Mouse (Mus musculus): ENCODE results near the gene Slc5a1. TPM values are rescaled to one million over a fixed set of nuclear protein-coding genes. Genes with fewer than 3 reads are reported as not detected.

Slc5a1 gene
- 0.06 TPM in 1 of 2 replicates, not detected in the other for polyA plus RNA-seq (2012; rRNA removed)

DNA sequence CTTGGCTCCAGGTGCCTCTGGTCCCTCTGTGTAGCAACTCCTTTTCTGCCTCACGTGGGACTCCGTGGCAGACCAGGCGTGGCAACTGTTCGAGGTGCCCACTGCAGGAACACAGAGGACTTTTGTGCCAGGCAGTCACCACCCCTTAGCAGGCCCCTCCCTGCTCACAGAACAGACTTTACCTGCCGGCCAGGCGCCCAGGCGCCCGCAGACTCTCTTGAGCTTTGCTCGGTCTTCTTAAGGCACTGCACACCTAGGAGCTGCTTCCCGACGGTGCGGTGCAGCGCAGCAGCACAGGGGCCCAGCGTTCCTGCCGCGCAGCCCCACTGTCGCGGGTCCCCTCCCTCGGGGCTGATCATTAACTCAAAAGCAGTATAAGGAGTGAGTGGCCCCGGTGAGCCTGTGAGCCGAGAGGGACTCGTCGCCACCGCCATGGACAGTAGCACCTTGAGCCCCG is at the start of gene Slc5a1:
Gene Slc5a1 (plus strand): TSS at position 195 of the 457 bp plus-strand sequence.
- Histone ChIP-seq H3K4me3 (ENCODE audit: insufficient read depth, low read length) (no peak within 1 kb of the TSS), H3K27ac (ENCODE audit: insufficient read depth, low read length) (no peak within 1 kb of the TSS), H3K4me1 (ENCODE audit: control insufficient read depth, insufficient read depth, low read length) (no peaks in the 10 kb centered on the region)
- TF ChIP-seq CTCF (IDR thresholded peaks at IDR 0.05; ENCODE audit: extremely low read depth, insufficient read depth, low read length), result no peak
- TF ChIP-seq POLR2A (IDR thresholded peaks at IDR 0.05; ENCODE audit: extremely low read depth, insufficient read depth, low read length), result no peak

DNA sequence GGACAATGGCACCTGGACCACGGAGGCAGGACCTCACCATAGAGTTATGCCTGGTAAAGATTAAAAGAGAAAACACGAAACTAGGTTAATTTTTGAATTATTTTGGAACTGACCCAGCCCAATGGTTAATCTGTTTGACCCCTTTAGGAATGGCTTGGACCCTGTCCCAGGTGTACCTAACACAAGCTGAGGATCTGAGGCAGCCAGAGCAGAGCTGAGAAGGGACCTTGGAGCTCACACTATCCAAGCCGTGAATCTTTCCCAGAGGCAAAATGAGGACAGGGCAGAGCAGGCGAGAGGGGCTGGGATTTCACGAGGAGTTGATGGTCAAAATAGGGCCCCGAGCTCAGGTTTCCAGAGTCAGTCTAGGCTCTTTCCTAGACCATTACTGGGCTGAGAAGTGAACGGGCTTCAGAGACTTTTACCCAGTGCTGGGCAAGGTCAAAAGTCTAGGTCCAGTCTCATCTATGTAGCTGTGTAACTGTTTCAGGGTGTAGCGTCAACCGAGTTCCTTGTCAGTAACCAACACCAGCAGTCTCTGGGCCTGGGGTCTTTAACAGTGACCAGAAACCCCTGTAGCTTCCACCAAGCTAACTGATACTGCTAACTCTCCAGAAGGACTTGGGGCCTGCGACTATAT is 47.8 kb upstream of the Slc5a1 start:
- no peaks in the 10 kb centered on the region for H3K4me1 ChIP-seq (ENCODE audit: control insufficient read depth, insufficient read depth, low read length)

DNA sequence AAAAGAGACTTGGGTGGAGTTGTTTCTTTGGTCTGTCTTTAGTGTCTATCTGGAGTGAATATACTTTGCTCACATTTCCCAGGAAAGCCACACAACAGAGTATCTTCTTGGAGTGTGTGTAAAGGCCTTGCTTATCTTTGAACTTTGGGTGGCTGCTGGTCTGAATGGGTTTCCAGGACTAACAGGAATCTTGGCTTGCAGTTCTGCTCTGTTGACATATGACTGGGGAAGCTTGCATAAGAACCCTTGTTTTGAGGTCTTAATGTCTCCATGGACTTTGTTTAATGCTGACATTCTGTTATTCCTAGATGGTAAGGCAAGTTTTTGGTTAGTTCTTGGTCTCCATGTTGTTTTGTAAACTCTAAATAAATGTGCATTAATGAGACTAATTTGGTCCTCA is 33.9 kb upstream of the Slc5a1 start:
- H3K4me1 ChIP-seq (ENCODE audit: control insufficient read depth, insufficient read depth, low read length), result no peaks in the 10 kb centered on the region
- TF ChIP-seq CTCF (IDR thresholded peaks at IDR 0.05; ENCODE audit: extremely low read depth, insufficient read depth, low read length), result no peak
- no peak for TF ChIP-seq POLR2A (IDR thresholded peaks at IDR 0.05; ENCODE audit: extremely low read depth, insufficient read depth, low read length)
- H3K27ac ChIP-seq (ENCODE audit: insufficient read depth, low read length), result no peak overlapping the region
- no peak overlapping the region for H3K4me3 ChIP-seq (ENCODE audit: insufficient read depth, low read length)

More for the DNA sequence above, 47.8 kb upstream of the Slc5a1 start:
- no peak overlapping the region for H3K27ac ChIP-seq (ENCODE audit: insufficient read depth, low read length)
- no peak overlapping the region for H3K4me3 ChIP-seq (ENCODE audit: insufficient read depth, low read length)
- no peak for TF ChIP-seq CTCF (IDR thresholded peaks at IDR 0.05; ENCODE audit: extremely low read depth, insufficient read depth, low read length)
- TF ChIP-seq POLR2A (IDR thresholded peaks at IDR 0.05; ENCODE audit: extremely low read depth, insufficient read depth, low read length), result no peak

- TF ChIP-seq CTCF (IDR thresholded peaks at IDR 0.05; ENCODE audit: extremely low read depth, insufficient read depth, low read length) (no peak), POLR2A (IDR thresholded peaks at IDR 0.05; ENCODE audit: extremely low read depth, insufficient read depth, low read length) (no peak)
- Histone ChIP-seq H3K27ac (ENCODE audit: insufficient read depth, low read length) (no peak overlapping the region), H3K4me3 (ENCODE audit: insufficient read depth, low read length) (no peak overlapping the region), H3K4me1 (ENCODE audit: control insufficient read depth, insufficient read depth, low read length) (no peaks in the 10 kb centered on the region)
These were observed 27.4 kb upstream of the Slc5a1 start for GRCm38 (mm10) chr5:33076490-33077191.

DNA sequence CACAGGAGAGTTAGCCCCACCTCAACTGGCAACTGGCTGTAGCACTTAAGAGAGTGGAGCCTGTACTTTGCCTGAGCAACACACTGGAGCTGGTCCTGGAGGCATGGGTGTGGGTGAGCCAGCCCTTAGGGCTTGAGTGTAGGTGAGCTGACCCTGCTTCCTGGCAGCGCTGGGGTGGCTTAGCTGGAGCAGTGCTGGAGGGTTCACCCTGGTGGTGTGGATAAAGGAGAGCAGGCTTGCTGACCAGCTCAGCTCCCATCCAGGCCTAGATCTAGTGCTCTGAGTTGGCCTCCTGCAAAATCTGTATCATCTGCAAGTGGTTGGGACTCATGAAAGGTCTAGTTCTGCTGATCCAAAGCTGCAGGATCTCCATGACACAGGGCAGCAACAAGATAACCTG is 21.1 kb upstream of the Slc5a1 start:
- no peaks in the 10 kb centered on the region for H3K4me1 ChIP-seq (ENCODE audit: control insufficient read depth, insufficient read depth, low read length)
- TF ChIP-seq CTCF (IDR thresholded peaks at IDR 0.05; ENCODE audit: extremely low read depth, insufficient read depth, low read length) (no peak), POLR2A (IDR thresholded peaks at IDR 0.05; ENCODE audit: extremely low read depth, insufficient read depth, low read length) (no peak)
- H3K4me3 ChIP-seq (ENCODE audit: insufficient read depth, low read length), result no peak overlapping the region
- H3K27ac ChIP-seq (ENCODE audit: insufficient read depth, low read length), result no peak overlapping the region

- Histone ChIP-seq H3K4me1 (ENCODE audit: control insufficient read depth, insufficient read depth, low read length) (no peaks in the 10 kb centered on the region), H3K4me3 (ENCODE audit: insufficient read depth, low read length) (no peak overlapping the region), H3K27ac (ENCODE audit: insufficient read depth, low read length) (no peak overlapping the region)
- TF ChIP-seq CTCF (IDR thresholded peaks at IDR 0.05; ENCODE audit: extremely low read depth, insufficient read depth, low read length), result no peak
- TF ChIP-seq POLR2A (IDR thresholded peaks at IDR 0.05; ENCODE audit: extremely low read depth, insufficient read depth, low read length), result no peak
These were observed 19.4 kb upstream of the Slc5a1 start for GRCm38 (mm10) chr5:33084599-33084998.

GRCm38 (mm10) chr5:33091342-33091741 is 12.7 kb upstream of the Slc5a1 start:
- no peak for TF ChIP-seq POLR2A (IDR thresholded peaks at IDR 0.05; ENCODE audit: extremely low read depth, insufficient read depth, low read length)
- TF ChIP-seq CTCF (IDR thresholded peaks at IDR 0.05; ENCODE audit: extremely low read depth, insufficient read depth, low read length), result no peak
- Histone ChIP-seq H3K4me3 (ENCODE audit: insufficient read depth, low read length) (no peak overlapping the region), H3K27ac (ENCODE audit: insufficient read depth, low read length) (no peak overlapping the region), H3K4me1 (ENCODE audit: control insufficient read depth, insufficient read depth, low read length) (no peaks in the 10 kb centered on the region)

- TF ChIP-seq CTCF (IDR thresholded peaks at IDR 0.05; ENCODE audit: extremely low read depth, insufficient read depth, low read length) (no peak), POLR2A (IDR thresholded peaks at IDR 0.05; ENCODE audit: extremely low read depth, insufficient read depth, low read length) (no peak)
These were observed 8.7 kb upstream of the Slc5a1 start for GRCm38 (mm10) chr5:33095315-33095714.

DNA sequence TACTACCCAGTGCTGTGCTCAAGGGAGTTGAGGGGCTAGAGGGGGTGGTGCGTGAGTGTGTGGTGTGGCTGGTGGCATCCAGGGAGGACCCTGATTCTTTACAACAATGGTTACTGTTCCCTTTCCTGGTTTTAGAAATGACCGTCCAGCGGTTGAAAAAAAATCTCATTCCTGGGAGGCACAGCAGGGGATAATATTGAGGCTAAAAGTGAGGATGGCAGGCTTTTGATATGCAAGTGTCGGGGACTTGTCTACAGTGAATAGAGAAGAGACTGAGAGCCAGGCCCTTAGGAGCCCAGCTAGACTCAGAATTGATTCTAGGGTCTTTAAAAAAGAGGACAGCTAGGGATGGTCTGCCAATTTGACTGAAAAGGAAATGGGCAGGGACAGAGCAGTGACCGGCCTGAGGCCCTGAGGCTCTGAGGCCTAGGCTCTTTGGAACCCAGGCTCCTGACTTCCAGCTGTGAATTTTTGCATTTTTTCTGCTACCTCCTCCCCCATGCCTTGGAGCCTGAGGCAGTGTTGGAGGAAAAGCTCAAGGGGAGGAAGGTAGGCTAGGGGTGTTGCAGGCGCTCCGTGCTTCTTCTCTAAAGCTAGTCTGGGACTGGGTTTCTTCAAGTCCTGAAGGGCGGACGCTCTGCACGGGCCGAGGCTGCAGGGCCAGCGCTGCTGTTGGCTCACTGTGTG is 1.5 kb upstream of the Slc5a1 start:
- TF ChIP-seq CTCF (IDR thresholded peaks at IDR 0.05; ENCODE audit: extremely low read depth, insufficient read depth, low read length) (no peak), POLR2A (IDR thresholded peaks at IDR 0.05; ENCODE audit: extremely low read depth, insufficient read depth, low read length) (no peak)
- Histone ChIP-seq H3K4me3 (ENCODE audit: insufficient read depth, low read length) (no peak overlapping the region), H3K27ac (ENCODE audit: insufficient read depth, low read length) (no peak overlapping the region), H3K4me1 (ENCODE audit: control insufficient read depth, insufficient read depth, low read length) (no peaks in the 10 kb centered on the region)

More at GRCm38 (mm10) chr5:33095315-33095714, 8.7 kb upstream of the Slc5a1 start:
- no peaks in the 10 kb centered on the region for H3K4me1 ChIP-seq (ENCODE audit: control insufficient read depth, insufficient read depth, low read length)
- no peak overlapping the region for H3K4me3 ChIP-seq (ENCODE audit: insufficient read depth, low read length)
- no peak overlapping the region for H3K27ac ChIP-seq (ENCODE audit: insufficient read depth, low read length)

Measured in cortical plate, adult 2 months (tissue).